Mouse (Mus musculus) bone marrow macrophage, adult 2 months (primary cell): ENCODE data around the gene Dyrk3.

Experiments
- CTCF ChIP-seq: IDR thresholded peaks from 2 replicates; pipeline ENCODE4 v1.5.1; 2012; ENCODE audit warnings: low read depth, mild to moderate bottlenecking, low read length, moderate library complexity
- POLR2A ChIP-seq: IDR thresholded peaks from 2 replicates; pipeline ENCODE4 v1.6.1; 2012; ENCODE audit warnings: mild to moderate bottlenecking, low read depth, low read length, borderline replicate concordance

DNA sequence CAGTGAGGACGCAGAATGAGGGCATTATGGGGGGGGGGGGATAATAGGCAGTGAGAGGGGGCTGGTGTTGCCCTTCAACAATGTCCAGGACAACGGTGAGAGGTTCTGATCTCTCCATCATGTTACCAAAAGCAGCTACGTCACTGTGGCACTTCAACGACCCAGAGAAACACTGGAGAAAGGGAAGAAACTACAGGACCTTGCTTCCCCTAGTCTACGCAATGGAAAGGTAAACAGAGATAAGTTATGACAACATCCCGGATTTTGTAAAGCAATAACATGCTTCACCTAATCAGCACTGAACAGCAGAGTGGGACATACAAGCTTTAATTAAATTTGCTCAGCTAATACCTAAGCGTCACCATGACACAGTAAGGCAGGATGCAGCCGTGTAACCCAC, 44.3 kb downstream of the Dyrk3 start:
- no peak for TF ChIP-seq CTCF
- TF ChIP-seq POLR2A = no peak
